Mouse (Mus musculus) adrenal gland, postnatal 0 days (tissue): ENCODE data around the gene 1700001O22Rik. TPM values are rescaled to one million over a fixed set of nuclear protein-coding genes. Genes with fewer than 3 reads are reported as not detected.

ENCODE experiments used
- polyA plus RNA-seq: library from polyadenylated mRNA; unstranded; fragments of >200 nt; fragmentation: Nextera tagmentation; extraction: Ambion mirVana; gene quantifications from 2 replicates; pipeline ENCODE4 v1.2.1, GENCODE M21; 2015

The 1700001O22Rik gene
- polyA plus RNA-seq: 0.43 and 0.65 TPM in 2 replicates

GRCm38 (mm10) chr2:30803604-30804003 lies at the start of gene 1700001O22Rik:
Gene 1700001O22Rik, minus strand, starts transcription at chr2:30803661.

GRCm38 (mm10) chr2:30834373-30835022 lies 31.0 kb upstream of the 1700001O22Rik start, which contains the start of gene Prrx2:
Gene Prrx2, plus strand, starts transcription at chr2:30834972.

GRCm38 (mm10) chr2:30830283-30830795 lies 26.9 kb upstream of the 1700001O22Rik start, which contains the start of gene Asb6:
Gene Asb6, minus strand, starts transcription at chr2:30830333.

GRCm38 (mm10) chr2:30807648-30808295 lies 4.3 kb upstream of the 1700001O22Rik start, which contains the start of gene Ntmt1:
Gene Ntmt1, plus strand, starts transcription at chr2:30807826.

Other genes with a start within 250 kb of the 1700001O22Rik start
- 2.5 and 3.7 TPM in 2 replicates for gene Cstad, start 208.6 kb downstream of the 1700001O22Rik start, polyA plus RNA-seq
- 81.4 and 91.3 TPM in 2 replicates for gene Ntmt1, start 4.2 kb upstream of the 1700001O22Rik start, polyA plus RNA-seq
- 26.4 and 30.8 TPM in 2 replicates for gene Asb6, start 26.7 kb upstream of the 1700001O22Rik start, polyA plus RNA-seq
- 5.7 and 11.8 TPM in 2 replicates for gene Prrx2, start 31.3 kb upstream of the 1700001O22Rik start, polyA plus RNA-seq
- 6.7 and 8.8 TPM in 2 replicates for gene Ptges, start 126.2 kb upstream of the 1700001O22Rik start, polyA plus RNA-seq
- gene Tor1b, start 149.3 kb upstream of the 1700001O22Rik start, polyA plus RNA-seq: 26.7 and 37.6 TPM in 2 replicates
- 74.8 and 75.9 TPM in 2 replicates for gene Tor1a, start 164.3 kb upstream of the 1700001O22Rik start, polyA plus RNA-seq
- 44.0 and 63.8 TPM in 2 replicates for gene BC005624, start 178.5 kb upstream of the 1700001O22Rik start, polyA plus RNA-seq
- 12.7 and 14.6 TPM in 2 replicates for gene Usp20, start 178.6 kb upstream of the 1700001O22Rik start, polyA plus RNA-seq